Mouse (Mus musculus) testis, postnatal 14 days (tissue): ENCODE results near the gene Gm20747.
"Not testable (repeated sequence)": the region's sequence is repeated elsewhere in the genome, so short reads cannot be mapped to it uniquely, and the experiment has no call there.

Source experiments
- DNase-seq: peaks from one replicate; pipeline ENCODE4 v3.0.0; 2021; ENCODE audit warnings: low spot score

The Gm20747 gene

DNA sequence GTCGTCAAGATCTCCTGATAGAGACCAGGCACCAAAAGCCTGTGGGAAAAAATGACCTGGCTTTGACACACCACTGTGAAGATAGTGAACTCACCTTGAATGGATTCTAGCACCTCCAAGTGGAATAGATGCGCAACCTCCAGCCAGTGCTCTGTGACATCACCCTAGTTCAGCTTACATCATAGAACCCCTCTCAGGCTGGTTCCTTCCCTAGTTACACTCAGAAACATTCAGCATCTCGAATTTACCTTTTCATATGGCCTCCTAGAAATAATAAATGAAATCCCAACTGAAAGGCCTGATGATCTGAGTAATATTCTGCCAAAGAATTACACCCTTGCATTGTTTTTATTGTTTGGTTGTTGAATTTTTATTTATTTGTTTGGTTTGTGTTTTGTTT is at the start of gene Gm20747:
TSS of gene Gm20747 (minus strand) at position 101 of the 400 bp plus-strand sequence.
- DNase-seq, result not testable (repeated sequence)
